Mouse (Mus musculus): ENCODE results near the gene Phactr2.
A peak's percentile ranks its signal among the peaks of the same experiment; 100 is the strongest.

Gene Phactr2

GRCm38 (mm10) chr10:13388116-13388922 lies 85.9 kb downstream of the Phactr2 start:
- peak; percentile 61 for DNase-seq

- DNase-seq = no peak
Observed at GRCm38 (mm10) chr10:13384866-13385265, 89.3 kb downstream of the Phactr2 start.

GRCm38 (mm10) chr10:13377895-13378294 lies 96.3 kb downstream of the Phactr2 start:
- DNase-seq = no peak

GRCm38 (mm10) chr10:13376428-13377260 lies 97.6 kb downstream of the Phactr2 start:
- DNase-seq = no peak

- DNase-seq = peak; percentile 68
Observed at GRCm38 (mm10) chr10:13375820-13376219, 98.4 kb downstream of the Phactr2 start.

GRCm38 (mm10) chr10:13369581-13370375 lies 104.4 kb downstream of the Phactr2 start:
- no peak for DNase-seq

- DNase-seq = no peak
Observed at GRCm38 (mm10) chr10:13364286-13364580, 110.0 kb downstream of the Phactr2 start.

- no peak for DNase-seq
Observed at GRCm38 (mm10) chr10:13363499-13364285, 110.5 kb downstream of the Phactr2 start.

GRCm38 (mm10) chr10:13360913-13361312 lies 113.3 kb downstream of the Phactr2 start:
- no peak for DNase-seq

GRCm38 (mm10) chr10:13359846-13360245 lies 114.4 kb downstream of the Phactr2 start:
- DNase-seq = no peak

GRCm38 (mm10) chr10:13358679-13359078 lies 115.5 kb downstream of the Phactr2 start:
- no peak for DNase-seq

GRCm38 (mm10) chr10:13346609-13347290 lies 127.5 kb downstream of the Phactr2 start:
- DNase-seq = peak; percentile 23

GRCm38 (mm10) chr10:13340583-13340982 lies 133.6 kb downstream of the Phactr2 start:
- no peak for DNase-seq

GRCm38 (mm10) chr10:13336964-13337363 lies 137.2 kb downstream of the Phactr2 start:
- no peak for DNase-seq

GRCm38 (mm10) chr10:13335814-13336213 lies 138.4 kb downstream of the Phactr2 start:
- no peak for DNase-seq

GRCm38 (mm10) chr10:13335347-13335746 lies 138.9 kb downstream of the Phactr2 start:
- no peak for DNase-seq

GRCm38 (mm10) chr10:13333781-13334180 lies 140.4 kb downstream of the Phactr2 start:
- DNase-seq = no peak

- DNase-seq = no peak
Observed at GRCm38 (mm10) chr10:13332985-13333384, 141.2 kb downstream of the Phactr2 start.

- DNase-seq = no peak
Observed at GRCm38 (mm10) chr10:13331405-13332032, 142.7 kb downstream of the Phactr2 start.

- DNase-seq = no peak
Observed at GRCm38 (mm10) chr10:13328602-13329001, 145.6 kb downstream of the Phactr2 start.

- DNase-seq = no peak
Observed at GRCm38 (mm10) chr10:13326149-13326873, 147.9 kb downstream of the Phactr2 start.

Data from kidney, postnatal 10 days (tissue).